Mouse (Mus musculus) neural tube, embryonic 14.5 days (tissue): ENCODE measurements around the gene Tm7sf2. TPM values are rescaled to one million over a fixed set of nuclear protein-coding genes. Genes with fewer than 3 reads are reported as not detected.

ENCODE experiments used
- ATAC-seq: fragments of 200-750 bp; cut with Nextera tagmentation; 2 replicates; pipeline ENCODE4 v1.8.0; 2017; ENCODE audit warnings: low read depth, mild to moderate bottlenecking, moderate TSS enrichment, moderate library complexity
- H3K27ac ChIP-seq: fragments of 300-500 bp; sonication (generic); 2 replicates; pipeline ENCODE4 v1.5.1; 2014; ENCODE audit warnings: low read depth, mild to moderate bottlenecking, control low read depth, low read length, moderate library complexity, mixed read lengths
- H3K27me3 ChIP-seq: fragments of 300-500 bp; sonication (generic); 2 replicates; pipeline ENCODE4 v1.6.1; 2014; ENCODE audit warnings: low read length; ENCODE audit not compliant: control insufficient read depth, insufficient read depth
- H3K36me3 ChIP-seq: fragments of 300-500 bp; sonication (generic); 2 replicates; pipeline ENCODE4 v1.6.1; 2014; ENCODE audit warnings: low read length, mixed read lengths; ENCODE audit not compliant: control insufficient read depth, insufficient read depth
- H3K4me1 ChIP-seq: fragments of 300-500 bp; sonication (generic); 2 replicates; pipeline ENCODE4 v1.6.1; 2014; ENCODE audit warnings: low read length; ENCODE audit not compliant: control insufficient read depth, insufficient read depth
- H3K4me2 ChIP-seq: fragments of 300-500 bp; sonication (generic); 2 replicates; pipeline ENCODE4 v1.6.1; 2014; ENCODE audit warnings: mild to moderate bottlenecking, low read depth, low read length, control low read depth
- H3K4me3 ChIP-seq: fragments of 300-500 bp; sonication (generic); 2 replicates; pipeline ENCODE4 v1.5.1; 2014; ENCODE audit warnings: low read depth, low read length, control low read depth, mixed read lengths
- H3K9ac ChIP-seq: fragments of 300-500 bp; sonication (generic); replicated peaks from 2 replicates; pipeline ENCODE4 v1.6.1; 2014; ENCODE audit warnings: low read depth, mild to moderate bottlenecking, control low read depth, low read length, mixed read lengths
- H3K9me3 ChIP-seq: fragments of 300-500 bp; sonication (generic); 2 replicates; pipeline ENCODE4 v1.6.1; 2016; ENCODE audit warnings: low read length; ENCODE audit not compliant: control insufficient read depth
- WGBS: fragments of 180-500 bp; shearing (Covaris S2); extraction: QIAGEN DNeasy Blood & Tissue Kit; methylation state at CpG from one replicate; pipeline ENCODE4 v1.1.7; 2014; 5-methylcytosine and 5-hydroxymethylcytosine counted together
- polyA plus RNA-seq: library from polyadenylated mRNA; unstranded; fragments of >200 nt; fragmentation: Nextera tagmentation; extraction: Ambion mirVana; gene quantifications from 2 replicates; pipeline ENCODE4 v1.2.1, GENCODE M21; 2014

Tm7sf2 gene
- polyA plus RNA-seq, 1 experiment from 2014 or later: 63.7 TPM

GRCm38 (mm10) chr19:6097847-6098246, 29.7 kb upstream of the Tm7sf2 start:
- Histone ChIP-seq H3K27ac (no peak overlapping the region), H3K36me3 (no peaks in the 10 kb centered on the region), H3K4me2 (no peak overlapping the region), H3K9ac (no peak overlapping the region), H3K4me1 (no peaks in the 10 kb centered on the region), H3K9me3 (no peaks in the 10 kb centered on the region), H3K27me3 (no peaks in the 10 kb centered on the region), H3K4me3 (no peak overlapping the region)
- no peak for ATAC-seq
- 84% methylated on average over 3 of the region's 3 CpGs for WGBS

DNA sequence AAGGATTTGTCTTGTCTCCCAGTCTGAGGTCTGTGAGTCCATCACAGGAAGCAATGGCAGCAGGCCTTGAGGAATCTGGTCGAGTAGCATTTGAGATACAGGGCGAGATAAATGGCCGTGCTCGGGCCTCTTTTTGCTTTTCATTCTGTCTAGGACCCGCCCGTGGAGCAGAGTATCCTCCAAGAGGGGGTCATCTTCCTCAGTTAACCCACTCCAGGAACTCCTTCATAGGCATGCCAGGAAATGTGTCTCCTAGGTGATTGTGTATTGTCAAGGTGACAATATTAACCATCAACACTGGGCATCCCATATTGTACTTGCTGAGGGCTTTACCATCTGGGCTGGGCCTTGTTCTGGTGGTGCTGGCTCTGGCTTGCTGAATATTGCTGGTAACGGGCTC, 25.9 kb upstream of the Tm7sf2 start, which contains the start of gene AC131692.1:
Gene AC131692.1 (plus strand): TSS at position 301 of the 400 bp plus-strand sequence.
- H3K4me1 ChIP-seq: no peaks in the 10 kb centered on the region
- no peak for ATAC-seq
- 96% methylated on average over 7 of the region's 7 CpGs for WGBS
- H3K27ac ChIP-seq: no peak within 1 kb of the TSS
- H3K9ac ChIP-seq: 0 out of 2 replicates have a peak within 1 kb of the TSS, but pooled peaks have one; percentile 3
- H3K9me3 ChIP-seq: no peaks in the 10 kb centered on the region
- H3K4me3 ChIP-seq: no peak within 1 kb of the TSS
- H3K4me2 ChIP-seq: no peak within 1 kb of the TSS
- no peaks in the 10 kb centered on the region for H3K36me3 ChIP-seq
- no peaks in the 10 kb centered on the region for H3K27me3 ChIP-seq

DNA sequence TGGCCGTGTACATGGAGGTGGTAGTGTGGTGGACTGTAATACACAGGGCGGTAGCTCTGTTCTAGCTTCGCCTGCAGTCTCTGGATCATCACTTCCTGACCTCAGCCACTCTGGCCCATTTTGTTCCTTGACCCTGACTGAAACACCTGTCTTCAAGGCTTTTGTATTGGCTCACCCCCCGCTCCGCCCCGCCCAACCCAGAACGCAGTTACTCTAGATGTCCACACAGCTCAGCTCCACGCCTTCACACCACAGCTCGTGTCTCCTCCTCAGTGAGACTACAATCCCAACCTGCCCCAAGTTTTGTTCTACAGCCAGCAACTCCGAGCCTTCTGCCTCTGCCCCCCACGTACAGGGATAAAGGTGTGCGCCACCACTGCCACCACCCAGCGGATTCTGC, 20.7 kb upstream of the Tm7sf2 start:
- Histone ChIP-seq H3K9ac (no peak overlapping the region), H3K4me1 (peaks cover 8% of the 10 kb centered on the region), H3K27me3 (no peaks in the 10 kb centered on the region), H3K9me3 (no peaks in the 10 kb centered on the region), H3K36me3 (no peaks in the 10 kb centered on the region), H3K4me2 (no peak overlapping the region), H3K27ac (no peak overlapping the region), H3K4me3 (no peak overlapping the region)
- 95% methylated on average over 13 of the region's 13 CpGs for WGBS
- ATAC-seq: no peak

GRCm38 (mm10) chr19:6085417-6085879, 17.3 kb upstream of the Tm7sf2 start:
- H3K4me1 ChIP-seq: peaks cover 11% of the 10 kb centered on the region

GRCm38 (mm10) chr19:6084478-6085248, 16.5 kb upstream of the Tm7sf2 start, which contains the start of the genes Zfpl1 and Cdca5:
Zfpl1 (minus strand) TSS chr19:6084956.
Cdca5 (plus strand) TSS chr19:6084983.
- peak; percentile 92 for ATAC-seq
- H3K27ac ChIP-seq: peak within 1 kb of the TSS; percentile 3; the same call in 1 of the 2 replicates
- H3K4me3 ChIP-seq: peak within 1 kb of the TSS; percentile 41

More at GRCm38 (mm10) chr19:6085417-6085879, 17.3 kb upstream of the Tm7sf2 start:
- Histone ChIP-seq H3K4me2 (peak overlapping the region; percentile 89), H3K27me3 (no peaks in the 10 kb centered on the region), H3K9ac (no peak overlapping the region), H3K36me3 (peaks cover 13% of the 10 kb centered on the region), H3K27ac (no peak overlapping the region), H3K4me3 (peak overlapping the region; percentile 41), H3K9me3 (no peaks in the 10 kb centered on the region)
- peak; percentile 69 for ATAC-seq
- WGBS: under 1% methylated on average over 17 of the region's 17 CpGs

DNA sequence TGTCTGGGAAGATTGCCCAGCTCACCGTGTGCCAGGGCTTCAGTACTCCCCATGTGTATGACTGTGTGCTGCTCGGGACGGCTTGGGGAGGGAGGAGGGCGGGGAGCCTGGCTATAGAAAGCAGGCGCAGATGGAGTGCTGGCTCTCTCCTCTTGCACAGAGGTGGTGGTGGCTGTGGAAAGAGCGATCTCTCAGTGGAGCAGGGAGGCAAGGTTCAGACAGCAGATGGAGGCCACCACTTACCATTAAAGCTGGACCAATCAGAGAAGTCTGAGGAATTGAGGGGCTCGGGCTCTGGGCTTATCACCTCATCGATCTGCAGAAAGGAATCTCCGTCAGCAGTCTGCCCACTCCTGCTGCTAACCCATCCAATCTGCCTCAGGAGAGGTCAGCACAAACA, 14.0 kb upstream of the Tm7sf2 start, which contains the start of gene Gm28374:
Gene Gm28374 (minus strand): TSS at position 101 of the 400 bp plus-strand sequence.
- H3K27me3 ChIP-seq: no peaks in the 10 kb centered on the region
- H3K9ac ChIP-seq: no peak within 1 kb of the TSS
- H3K27ac ChIP-seq: no peak within 1 kb of the TSS

More at GRCm38 (mm10) chr19:6084478-6085248, 16.5 kb upstream of the Tm7sf2 start, which contains the start of the genes Zfpl1 and Cdca5:
- WGBS: under 1% methylated on average over 58 of the region's 58 CpGs
- Histone ChIP-seq H3K9me3 (no peaks in the 10 kb centered on the region), H3K4me1 (peaks cover 11% of the 10 kb centered on the region), H3K4me2 (peak within 1 kb of the TSS; percentile 92), H3K27me3 (no peaks in the 10 kb centered on the region), H3K36me3 (peaks cover 17% of the 10 kb centered on the region), H3K9ac (peak within 1 kb of the TSS; percentile 50)

DNA sequence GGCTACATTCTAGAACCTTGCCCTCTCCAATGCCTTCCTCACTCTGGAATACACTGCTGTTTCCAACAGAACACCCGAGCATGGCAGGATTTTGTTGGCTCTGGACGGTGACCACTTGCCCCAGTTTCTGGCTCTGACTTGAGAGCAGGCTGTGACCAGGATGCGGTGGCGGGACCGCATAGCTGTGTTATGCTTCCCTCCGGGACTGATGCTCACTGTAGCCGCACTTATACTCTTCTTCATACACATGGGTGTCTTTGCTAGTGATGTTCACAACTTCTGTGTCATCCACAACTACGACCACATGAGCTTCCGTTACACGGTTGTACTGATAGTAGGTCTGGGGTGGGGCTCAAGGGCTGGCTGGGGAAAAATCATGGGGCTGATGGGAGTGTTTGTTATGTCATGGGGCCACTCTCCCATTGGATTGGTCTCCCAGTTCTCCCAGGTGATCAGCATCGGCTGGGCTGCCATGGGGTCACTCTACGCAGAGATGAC, 11.9 kb upstream of the Tm7sf2 start, which contains the start of gene Tmem262:
Gene Tmem262 (plus strand): TSS at position 51 of the 498 bp plus-strand sequence.
- Histone ChIP-seq H3K9me3 (no peaks in the 10 kb centered on the region), H3K27me3 (no peaks in the 10 kb centered on the region), H3K4me2 (no peak within 1 kb of the TSS), H3K27ac (no peak within 1 kb of the TSS), H3K4me3 (no peak within 1 kb of the TSS), H3K36me3 (peaks cover 18% of the 10 kb centered on the region), H3K4me1 (peaks cover 19% of the 10 kb centered on the region), H3K9ac (no peak within 1 kb of the TSS)
- no peak for ATAC-seq
- 95% methylated on average over 12 of the region's 12 CpGs for WGBS

More for the DNA sequence above, 14.0 kb upstream of the Tm7sf2 start, which contains the start of gene Gm28374:
- H3K36me3 ChIP-seq: peaks cover 18% of the 10 kb centered on the region
- 92% methylated on average over 9 of the region's 9 CpGs for WGBS
- no peak for ATAC-seq
- peaks cover 14% of the 10 kb centered on the region for H3K4me1 ChIP-seq
- H3K9me3 ChIP-seq: no peaks in the 10 kb centered on the region
- H3K4me2 ChIP-seq: no peak within 1 kb of the TSS
- no peak within 1 kb of the TSS for H3K4me3 ChIP-seq

- under 1% methylated on average over 33 of the region's 33 CpGs for WGBS
- H3K27me3 ChIP-seq: no peaks in the 10 kb centered on the region
- peak; percentile 89 for ATAC-seq
Observed at GRCm38 (mm10) chr19:6076564-6077393, 8.6 kb upstream of the Tm7sf2 start, which contains the start of gene Vps51. Vps51 (minus strand) TSS chr19:6077231.

More at GRCm38 (mm10) chr19:6076564-6077393, 8.6 kb upstream of the Tm7sf2 start, which contains the start of gene Vps51:
- peak within 1 kb of the TSS; percentile 75 for H3K4me2 ChIP-seq
- peaks cover 11% of the 10 kb centered on the region for H3K4me1 ChIP-seq
- H3K4me3 ChIP-seq: peak within 1 kb of the TSS; percentile 68
- H3K36me3 ChIP-seq: peaks cover 20% of the 10 kb centered on the region
- no peaks in the 10 kb centered on the region for H3K9me3 ChIP-seq
- peak within 1 kb of the TSS; percentile 67 for H3K9ac ChIP-seq
- H3K27ac ChIP-seq: peak within 1 kb of the TSS; percentile 81
